Mouse (Mus musculus) G1E (cell line): ENCODE measurements around the gene Parva.

ENCODE experiments used
- CTCF ChIP-seq: IDR thresholded peaks from 2 replicates; pipeline ENCODE4 v1.5.1; 2012; ENCODE audit warnings: low read depth, low read length, inconsistent platforms, mixed read lengths
- GATA1 ChIP-seq: IDR thresholded peaks from 2 replicates; pipeline ENCODE4 v1.6.1; 2012; ENCODE audit warnings: borderline replicate concordance, low read length, inconsistent platforms, mixed read lengths
- POLR2AphosphoS5 ChIP-seq: IDR thresholded peaks from 2 replicates; pipeline ENCODE4 v1.6.1; 2012; ENCODE audit warnings: low read depth, low read length, inconsistent platforms; ENCODE audit not compliant: insufficient replicate concordance
- TAL1 ChIP-seq: conservative IDR thresholded peaks from 2 replicates; pipeline ENCODE4 v1.6.1; 2012; ENCODE audit warnings: low read depth, low read length, inconsistent platforms, mixed read lengths

- TF ChIP-seq CTCF (no peak), TAL1 (no peak), POLR2AphosphoS5 (no peak), GATA1 (no peak)
Observed at GRCm38 (mm10) chr7:112416730-112417513, 10.4 kb upstream of the Parva start.
